Mouse (Mus musculus) heart, postnatal 10 days (tissue): ENCODE data around the gene Syncrip. TPM values are rescaled to one million over a fixed set of nuclear protein-coding genes. Genes with fewer than 3 reads are reported as not detected.

Experiments used
- total RNA-seq, 2 experiments: library from RNA; stranded (reverse); gene quantifications; 2 replicates each; pipeline ENCODE4 v1.2.3; 2021

Gene Syncrip
- total RNA-seq, 2 experiments from 2014 or later = 79.1 to 80.1 TPM

Other genes with a start within 250 kb of the Syncrip start
- 10 to 100 TPM; 11.6 to 12.5 TPM for gene Nt5e, start 155.4 kb downstream of the Syncrip start, total RNA-seq
- gene Snx14, start 43.6 kb downstream of the Syncrip start, total RNA-seq = 10 to 100 TPM; 32.1 to 32.5 TPM
- 1 to 10 TPM in 1 of 2 experiments, under 1 TPM in 1; 0.45 to 1.1 TPM for gene Gm20537, start 26.0 kb downstream of the Syncrip start, total RNA-seq
- gene Zfp949, start 65.4 kb upstream of the Syncrip start, total RNA-seq = 1 to 10 TPM; 7.1 to 7.2 TPM
- under 1 TPM in 1 of 2 experiments, not detected in 1; 0.15 TPM for gene Trim43a, start 98.3 kb upstream of the Syncrip start, total RNA-seq
- 10 to 100 TPM; 17.0 to 25.2 TPM for gene Mthfsl, start 237.7 kb upstream of the Syncrip start, total RNA-seq
- under 1 TPM; 0.52 to 0.60 TPM for gene Bcl2a1d, start 249.3 kb upstream of the Syncrip start, total RNA-seq